Mouse (Mus musculus) layer of hippocampus, postnatal 14 days (tissue): ENCODE measurements around the gene Tmcc1. TPM values are rescaled to one million over a fixed set of nuclear protein-coding genes. Genes with fewer than 3 reads are reported as not detected.
"Not testable (repeated sequence)": the region's sequence is repeated elsewhere in the genome, so short reads cannot be mapped to it uniquely, and the experiment has no call there.

Experiments used
- DNase-seq, 2 experiments: peaks; one replicate each; pipeline ENCODE4 v3.0.0; 2021 to 2022; ENCODE audit warnings: low spot score in 2 of 2, mixed read lengths in 1 of 2
- long read RNA-seq, 2 experiments: library from polyadenylated mRNA; stranded (forward); transcript quantifications; one replicate each; pipeline ENCODE4 v2.0.0; 2021
- total RNA-seq, 2 experiments: library from RNA; stranded (reverse); gene quantifications; 2 replicates each; pipeline ENCODE4 v1.2.3; 2021

Tmcc1 gene
- 10 to 100 TPM; 69.8 to 78.5 TPM for total RNA-seq
- long read RNA-seq, experiment 1, full-length matches to known transcripts: 5 of 7 reads
- long read RNA-seq, experiment 1, partial matches to known transcripts: 1 of 7 reads
- long read RNA-seq, experiment 1, other reads (novel, unspliced or antisense): 1 of 7 reads
- long read RNA-seq, experiment 2, full-length matches to known transcripts: 4 of 13 reads
- long read RNA-seq, experiment 2, partial matches to known transcripts: 0 of 13 reads
- long read RNA-seq, experiment 2, other reads (novel, unspliced or antisense): 9 of 13 reads

DNA sequence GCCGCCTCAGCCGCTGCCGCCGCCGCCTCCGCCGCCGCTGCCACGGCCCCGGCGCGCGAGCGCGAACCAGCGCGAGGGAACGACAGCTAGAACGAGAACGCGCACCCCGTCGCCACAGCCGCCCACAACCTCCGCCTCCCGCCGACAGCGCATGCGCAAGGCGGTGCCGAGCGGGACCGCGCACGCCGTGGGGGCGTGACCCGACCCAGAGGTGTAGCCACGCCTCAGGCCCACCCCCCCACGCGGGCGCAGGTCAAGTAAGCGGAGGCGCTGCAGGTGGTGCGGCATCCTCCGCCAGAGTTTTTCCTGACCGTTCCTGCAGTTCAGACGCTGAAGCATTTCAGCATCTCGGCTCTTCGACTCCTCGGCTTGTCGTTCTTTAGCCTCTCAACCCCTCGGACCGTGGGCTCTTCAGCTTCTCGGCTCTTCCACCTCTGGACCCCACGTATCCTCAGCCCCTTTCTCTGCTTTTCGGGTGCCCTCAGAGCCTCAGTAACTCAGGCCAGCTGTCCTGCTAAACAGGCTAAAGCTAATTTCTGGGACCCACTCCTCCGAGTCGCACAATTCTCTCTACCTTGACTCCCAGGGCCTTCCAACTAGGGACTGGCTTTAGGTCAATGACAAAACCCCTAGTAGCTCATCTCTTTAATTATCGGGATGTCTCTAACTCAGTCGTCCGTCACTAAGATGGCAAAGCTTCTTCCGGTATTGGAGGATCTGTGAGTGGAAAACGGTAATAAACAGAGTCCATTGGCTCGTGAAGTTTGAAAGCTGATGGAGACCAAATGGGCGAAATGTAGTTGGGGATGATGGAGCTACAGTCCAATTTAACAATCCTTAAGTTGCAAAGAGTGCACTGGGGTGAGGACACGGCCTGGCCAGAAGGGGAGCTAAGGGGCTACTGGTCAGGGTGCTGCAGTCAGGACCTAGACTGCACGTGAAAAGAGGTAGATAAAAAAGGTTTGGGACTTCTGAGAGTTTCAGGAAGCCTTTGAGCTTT, at the start of gene Tmcc1:
Gene Tmcc1, minus strand, starts transcription at position 93 of the 1,000 bp plus-strand sequence.
- DNase-seq: peak; percentile 98 to 99

DNA sequence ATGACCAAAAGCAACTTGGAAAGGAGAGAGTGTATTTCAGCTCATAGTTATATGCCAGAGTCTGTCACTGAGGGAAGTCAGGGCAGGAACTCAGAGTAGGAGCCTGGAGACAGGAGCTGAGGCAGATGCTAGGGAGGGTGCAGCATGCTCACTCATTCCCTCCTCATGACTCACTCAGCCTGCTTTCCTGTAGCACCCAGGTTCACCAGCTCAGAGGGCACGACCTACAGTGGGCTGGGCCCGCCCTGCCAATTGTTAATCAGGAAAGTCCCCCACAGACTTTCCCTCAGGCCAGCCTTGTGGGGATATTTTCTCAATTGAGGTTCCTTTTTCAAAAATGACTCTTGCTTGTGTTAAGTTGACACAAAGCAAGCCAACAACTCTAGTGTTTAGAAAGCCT, 47.1 kb upstream of the Tmcc1 start:
- no peak for DNase-seq

DNA sequence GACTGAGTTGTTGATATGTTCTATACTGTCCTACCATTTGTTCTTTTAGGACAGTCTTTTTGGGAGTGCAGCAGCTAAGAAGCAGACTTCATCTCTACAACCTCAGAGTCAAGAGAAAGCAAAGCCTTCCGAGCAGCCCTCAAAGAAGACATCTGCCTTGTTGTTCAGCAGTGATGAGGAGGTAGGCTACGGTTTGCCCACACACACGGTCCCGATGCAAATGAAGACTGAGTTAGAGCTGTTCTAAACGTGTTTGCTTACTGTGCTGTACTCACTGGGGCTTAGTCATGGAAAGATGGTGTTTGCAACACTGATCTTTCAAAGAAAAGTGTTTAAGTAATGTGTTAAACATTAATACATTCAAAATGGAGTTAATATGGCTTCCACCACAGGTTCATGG, 44.8 kb upstream of the Tmcc1 start:
- DNase-seq: no peak

DNA sequence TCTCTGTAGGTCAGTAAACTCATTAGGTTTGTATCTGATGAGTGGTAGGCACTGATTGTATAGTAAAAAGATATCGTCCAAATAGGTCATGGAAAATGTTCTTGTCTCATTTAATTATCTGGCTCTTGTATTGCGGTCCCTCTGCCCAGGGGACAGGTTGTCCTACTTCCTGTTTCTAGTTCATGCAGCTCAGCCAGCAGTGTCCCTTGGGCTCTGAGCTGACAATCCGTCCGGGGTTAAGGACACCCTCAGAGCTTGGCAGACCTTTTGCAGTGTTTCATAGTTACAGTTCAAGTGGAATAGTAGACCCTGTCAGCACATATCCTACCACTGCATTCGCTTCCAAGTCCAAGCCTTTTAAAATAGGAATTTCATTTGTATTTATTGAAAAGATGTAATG, 42.0 kb upstream of the Tmcc1 start:
- DNase-seq: no peak

DNA sequence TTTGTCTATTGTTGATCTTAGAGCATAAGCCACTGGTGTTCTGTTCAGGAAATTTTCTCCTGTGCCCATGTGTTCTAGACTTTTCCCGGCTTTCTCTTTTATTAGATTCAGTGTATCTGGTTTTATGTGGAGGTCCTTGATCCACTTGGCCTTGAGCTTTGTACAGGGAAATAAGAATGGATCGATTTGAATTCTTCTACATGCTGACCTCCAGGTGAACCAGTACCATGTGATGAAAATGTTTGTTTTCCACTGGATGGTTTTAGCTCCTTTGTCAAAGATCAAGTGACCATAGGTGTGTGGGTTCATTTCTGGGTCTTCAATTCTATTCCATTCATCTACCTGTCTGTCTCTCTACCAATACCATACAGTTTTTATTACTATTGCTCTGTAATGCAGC, 41.5 kb upstream of the Tmcc1 start:
- not testable (repeated sequence) for DNase-seq

DNA sequence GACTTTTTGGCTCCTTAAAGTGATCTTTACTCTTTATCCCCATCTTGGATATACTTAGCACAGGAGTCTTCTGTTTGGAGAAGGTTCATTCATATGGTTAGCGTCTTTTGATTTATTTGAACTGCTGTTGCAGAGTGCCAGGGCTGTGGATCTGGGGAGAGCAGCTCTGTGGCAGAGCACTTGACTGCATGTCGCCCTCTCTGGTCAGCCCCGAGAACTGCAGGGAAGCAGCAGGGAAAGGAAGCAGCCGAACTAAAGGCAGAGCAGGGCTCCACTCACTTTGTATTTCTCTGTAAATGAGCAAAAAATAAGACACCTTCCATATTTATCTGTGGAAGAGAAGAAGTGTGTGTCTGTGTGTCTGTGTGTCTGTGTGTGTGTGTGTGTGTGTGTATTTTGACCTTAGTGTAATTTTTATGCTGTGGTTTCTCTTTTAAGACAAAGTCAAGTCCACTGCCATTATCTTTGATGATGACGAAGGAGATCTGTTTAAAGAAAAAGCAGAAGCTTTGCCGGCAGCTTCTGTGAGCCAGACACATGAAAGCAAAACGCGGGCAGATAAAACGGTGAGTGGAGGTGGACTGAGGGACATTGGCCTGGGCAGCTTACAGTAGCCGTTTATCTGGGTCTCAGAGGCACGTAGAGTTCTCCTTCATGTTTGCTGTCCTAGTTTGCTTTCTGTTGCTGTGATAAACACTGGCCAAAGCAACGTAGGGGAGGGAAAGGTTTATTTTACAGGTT, 35.7 kb upstream of the Tmcc1 start:
- DNase-seq: peak; percentile 59 to 77

DNA sequence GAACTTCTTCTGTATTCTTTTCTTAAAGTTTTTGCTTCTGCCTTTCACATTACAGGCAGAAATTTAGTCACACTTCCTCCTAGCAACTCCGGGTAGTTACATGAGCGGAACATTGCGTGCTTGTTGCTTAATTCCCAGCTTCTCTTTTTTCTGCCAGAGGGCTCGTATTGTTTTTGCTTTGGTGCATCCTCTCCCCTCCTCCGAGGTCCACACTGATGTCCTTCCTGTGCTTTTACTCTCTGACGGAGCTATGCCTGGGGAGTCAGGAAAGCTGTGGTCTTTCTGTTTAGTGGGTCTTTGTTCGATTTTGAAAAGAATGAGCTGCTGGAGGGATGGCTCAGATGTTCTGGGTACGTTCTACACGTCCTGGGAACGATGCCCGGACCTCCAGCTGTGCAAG, 34.5 kb upstream of the Tmcc1 start:
- no peak for DNase-seq

DNA sequence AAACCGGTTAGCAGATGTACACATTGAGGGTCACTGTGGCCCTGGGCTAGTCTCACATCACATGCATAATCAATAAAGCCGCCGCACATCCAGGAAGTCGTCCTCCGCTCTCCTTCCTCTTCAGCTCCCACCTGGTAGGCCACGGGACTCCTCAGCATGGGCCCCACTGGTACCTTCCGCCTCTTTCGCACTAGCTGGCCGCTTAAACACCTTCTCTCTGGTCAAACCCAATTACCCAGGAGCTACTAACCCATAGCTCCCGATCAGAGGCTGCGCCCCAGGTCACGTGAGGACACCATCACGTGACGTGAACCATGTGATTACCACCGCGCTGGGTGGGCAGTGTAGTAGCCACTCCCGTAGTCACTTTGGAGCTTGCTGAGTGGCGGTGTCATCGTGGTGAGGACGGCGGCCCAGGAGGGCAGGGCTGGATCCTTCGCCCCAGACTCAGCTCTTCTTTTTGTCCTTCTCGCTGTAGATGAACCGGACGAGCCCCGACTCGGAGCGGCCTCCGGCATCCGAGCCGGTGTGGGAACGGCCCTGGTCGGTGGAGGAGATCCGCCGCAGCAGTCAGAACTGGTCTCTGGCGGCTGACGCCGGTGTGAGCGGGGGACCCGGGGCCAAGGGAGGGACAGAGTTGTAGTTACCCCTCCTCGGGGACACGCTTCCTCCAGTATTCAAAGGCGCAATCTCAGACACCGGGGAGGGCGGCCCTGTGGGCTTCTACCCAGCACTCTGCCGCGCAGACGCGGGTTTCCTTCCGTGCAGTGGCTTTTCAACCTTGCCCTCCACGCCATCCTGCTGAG, 14.6 kb upstream of the Tmcc1 start, which contains the start of gene Washc2:
Gene Washc2, plus strand, starts transcription at position 310 of the 806 bp plus-strand sequence.
- peak; percentile 92 to 96 for DNase-seq

DNA sequence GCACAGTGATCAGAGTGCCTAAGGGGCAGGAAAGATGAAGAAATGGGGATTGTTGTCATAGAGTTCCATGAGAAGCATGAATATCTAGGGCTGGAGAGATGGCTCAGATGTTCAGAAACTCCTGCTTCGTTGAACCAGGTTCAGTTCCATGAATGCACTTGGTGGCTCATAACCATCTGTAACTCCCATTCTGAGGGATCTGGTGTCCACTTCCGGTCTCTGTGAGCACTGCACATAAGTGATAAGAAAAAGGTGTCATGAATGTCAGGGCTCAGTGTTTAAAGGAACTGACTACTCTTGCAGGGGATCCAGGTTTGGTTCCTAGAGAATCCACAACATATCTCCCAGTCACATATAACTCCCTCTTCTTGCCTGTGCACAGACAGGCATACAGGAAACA, 6.4 kb upstream of the Tmcc1 start:
- no peak for DNase-seq

DNA sequence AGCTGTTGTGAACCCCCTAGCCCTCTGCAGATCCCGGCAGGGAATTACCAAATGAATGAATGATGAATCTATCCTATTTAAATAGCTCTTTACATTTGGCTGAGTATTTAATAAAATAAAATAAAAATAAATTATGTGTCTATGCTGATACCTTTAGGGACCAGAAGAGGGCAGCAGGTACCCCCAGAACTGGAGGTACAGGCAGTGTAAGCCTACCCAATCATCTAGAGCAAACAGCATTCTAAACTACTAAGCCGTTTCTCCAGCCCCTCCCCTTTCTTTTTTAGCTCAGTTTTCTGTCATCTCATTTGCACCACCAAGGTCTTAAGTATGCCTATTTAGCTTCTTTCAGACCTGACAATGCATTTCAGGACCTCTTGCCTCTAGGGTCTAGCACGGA, 4.9 kb upstream of the Tmcc1 start:
- no peak for DNase-seq

DNA sequence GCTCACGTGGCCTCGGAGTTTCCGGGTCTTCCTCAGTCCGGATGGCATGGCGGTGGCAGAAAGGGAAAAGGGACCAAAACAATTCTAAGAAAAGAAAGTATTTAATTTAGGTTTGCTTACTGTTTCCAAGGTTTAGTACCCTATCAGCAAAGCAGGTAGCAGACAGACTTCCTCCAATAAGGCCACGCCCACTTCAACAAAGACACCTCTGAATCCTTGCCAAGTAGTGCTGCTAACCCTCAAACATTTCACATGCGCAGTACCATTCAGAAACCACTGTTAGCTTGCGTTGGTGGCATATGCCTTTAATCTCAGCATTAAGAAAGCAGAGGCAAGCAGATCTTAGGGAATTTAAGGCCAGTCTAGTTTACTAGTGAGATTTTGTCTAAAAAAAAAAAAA, 2.5 kb upstream of the Tmcc1 start:
- no peak for DNase-seq

DNA sequence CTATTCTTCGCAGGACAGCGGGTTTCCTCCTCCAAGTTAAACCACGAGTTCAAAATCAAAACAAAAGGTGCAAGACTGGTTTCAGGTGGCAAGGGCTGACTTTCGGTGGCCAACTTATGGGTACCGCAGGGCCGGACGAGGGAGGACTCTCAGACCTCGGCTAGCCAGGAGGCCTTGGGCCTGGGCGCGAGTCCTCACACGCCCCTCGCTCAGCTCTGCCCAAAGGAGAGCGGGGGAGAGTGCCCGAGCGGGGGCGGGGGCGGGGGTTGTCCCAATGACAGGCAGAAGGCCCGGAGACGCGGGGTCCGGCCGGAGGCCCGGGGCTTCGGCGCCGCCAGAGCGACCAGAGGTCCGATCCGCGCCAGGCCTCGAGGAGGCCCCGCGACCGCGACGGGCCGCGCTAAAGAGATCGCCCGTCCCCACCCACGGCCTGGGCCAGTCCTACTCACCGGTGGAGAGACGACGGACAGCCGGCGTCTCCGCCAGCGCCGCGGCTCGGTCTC, 426 bp downstream of the Tmcc1 start:
- no peak for DNase-seq

DNA sequence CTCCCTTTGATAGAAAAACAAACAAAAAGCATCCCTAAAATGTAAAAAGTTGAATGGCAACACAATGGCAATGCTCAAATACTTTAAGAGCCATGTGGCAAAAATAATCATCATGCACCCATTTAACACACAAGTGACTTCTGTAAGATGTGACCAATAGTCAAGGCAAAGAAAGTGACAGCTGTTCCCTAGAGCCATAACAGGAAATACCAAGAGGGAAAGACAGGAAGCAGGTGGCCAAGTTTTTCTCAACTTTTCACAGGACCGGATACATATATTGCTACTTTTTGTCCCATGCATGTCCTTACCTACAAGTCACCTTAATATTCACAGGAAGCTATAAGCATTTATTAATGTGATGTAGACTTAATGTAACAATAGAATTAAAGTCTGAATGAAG, 3.9 kb downstream of the Tmcc1 start:
- DNase-seq: no peak

DNA sequence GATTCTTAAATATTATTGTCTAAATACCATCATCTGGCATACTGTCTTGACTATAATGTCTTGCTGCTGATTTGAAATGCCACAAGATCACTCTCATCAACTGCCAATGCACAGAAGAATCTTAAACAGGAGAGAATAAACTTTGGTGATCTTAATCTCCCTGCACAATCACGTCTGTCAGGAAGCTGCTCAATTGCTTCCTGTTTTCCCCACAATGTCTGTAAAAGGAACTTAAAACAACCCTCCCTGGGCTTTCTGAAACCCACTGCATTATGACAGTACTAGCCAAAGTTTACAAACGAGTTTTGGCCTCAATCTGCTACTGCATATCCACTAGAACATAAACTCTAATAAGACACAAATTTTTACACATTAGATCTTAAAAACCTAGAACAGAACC, 6.8 kb downstream of the Tmcc1 start:
- no peak for DNase-seq

DNA sequence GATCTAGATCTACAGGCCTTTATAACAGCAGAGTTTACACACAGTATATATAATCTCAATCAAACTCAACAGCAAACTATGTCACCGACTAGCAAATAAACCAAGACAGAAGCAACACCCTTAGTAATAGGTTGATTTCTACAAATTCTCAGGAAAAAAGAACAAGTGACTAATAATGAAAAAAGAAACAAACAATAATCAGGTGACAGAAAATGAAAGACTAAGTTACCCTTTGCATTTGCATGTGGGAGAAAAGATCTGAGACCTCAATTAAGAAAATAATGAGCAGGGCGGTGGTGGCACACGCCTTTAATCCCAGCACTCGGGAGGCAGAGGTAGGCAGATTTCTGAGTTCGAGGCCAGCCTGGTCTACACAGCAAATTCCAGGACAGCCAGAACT, 9.8 kb downstream of the Tmcc1 start:
- DNase-seq: no peak

DNA sequence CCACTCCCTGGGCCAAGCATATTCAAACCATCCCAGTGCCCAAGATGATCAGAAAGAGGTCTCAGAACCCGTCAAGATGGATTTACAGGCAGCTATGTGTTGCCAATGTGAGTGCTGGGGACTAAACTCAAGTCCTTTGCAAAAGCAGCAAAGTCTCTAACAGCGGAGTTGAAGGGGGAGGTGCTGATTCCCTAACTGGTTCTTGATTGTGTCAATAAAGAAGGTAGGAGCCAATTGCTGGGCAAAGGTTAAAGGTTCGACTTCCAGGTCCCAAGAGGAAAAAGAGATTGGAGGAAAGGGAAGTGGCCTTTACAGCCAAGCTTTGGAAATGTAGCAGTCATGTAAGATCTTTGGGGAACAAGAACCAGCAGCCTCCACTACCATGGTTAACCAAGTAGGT, 12.6 kb downstream of the Tmcc1 start:
- no peak for DNase-seq

DNA sequence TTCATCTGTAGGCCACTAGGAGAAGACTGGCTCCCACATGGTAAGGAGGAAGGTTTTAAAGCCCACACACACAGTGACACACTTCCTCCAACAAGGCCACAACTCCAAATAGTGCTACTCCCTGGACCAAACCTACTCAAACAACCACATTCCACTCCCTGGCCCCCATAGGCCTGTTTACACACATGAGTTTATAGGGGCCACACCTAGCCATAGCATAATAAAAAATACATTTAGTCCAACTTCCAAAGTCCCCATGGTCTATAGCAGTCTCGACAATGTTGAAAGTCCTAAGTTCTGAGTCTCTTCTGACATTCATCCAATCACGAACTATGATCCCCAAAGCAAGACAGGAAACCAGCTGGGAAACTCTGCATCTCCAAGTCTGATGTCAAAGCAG, 14.9 kb downstream of the Tmcc1 start:
- DNase-seq: no peak

DNA sequence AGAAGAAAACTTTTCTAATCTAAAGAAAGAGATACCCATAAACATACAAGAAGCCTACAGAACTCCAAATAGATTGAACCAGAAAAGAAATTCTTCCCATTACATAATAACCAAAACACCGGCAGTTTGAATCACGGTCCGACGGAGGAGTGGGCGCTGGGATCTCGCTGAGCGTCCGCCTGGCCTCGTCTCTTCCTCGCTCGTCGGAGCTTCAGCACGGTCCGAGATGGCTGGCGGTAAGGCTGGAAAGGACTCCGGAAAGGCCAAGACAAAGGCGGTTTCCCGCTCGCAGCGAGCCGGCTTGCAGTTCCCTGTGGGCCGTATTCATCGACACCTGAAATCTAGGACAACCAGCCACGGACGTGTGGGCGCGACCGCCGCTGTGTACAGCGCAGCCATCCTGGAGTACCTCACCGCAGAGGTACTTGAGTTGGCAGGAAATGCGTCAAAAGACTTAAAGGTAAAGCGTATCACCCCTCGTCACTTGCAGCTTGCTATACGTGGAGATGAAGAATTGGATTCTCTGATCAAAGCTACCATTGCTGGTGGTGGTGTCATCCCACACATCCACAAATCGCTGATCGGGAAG, 19.7 kb downstream of the Tmcc1 start:
- DNase-seq: not testable (repeated sequence)

DNA sequence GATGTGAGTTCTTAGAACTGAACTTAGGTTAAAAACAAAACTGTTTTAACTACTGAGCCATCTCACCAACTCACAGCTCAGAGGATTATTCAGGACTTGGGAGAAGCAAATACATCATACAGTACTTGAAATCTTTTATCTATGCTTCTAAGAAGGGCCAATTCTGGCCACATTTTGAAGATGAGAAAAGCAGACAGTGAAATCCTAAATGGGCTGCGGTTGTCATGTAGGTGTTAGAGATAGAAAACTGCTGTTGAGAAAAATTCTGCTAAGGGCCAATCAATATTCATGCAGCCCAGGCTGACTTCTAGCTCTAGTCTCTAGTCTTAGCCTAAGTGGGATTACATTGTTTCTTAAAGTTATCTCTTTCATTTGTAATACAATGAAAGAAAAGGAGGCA, 26.9 kb downstream of the Tmcc1 start:
- DNase-seq: no peak
